Mouse (Mus musculus) ES-E14 (cell line): ENCODE results near the gene Piwil4. TPM values are rescaled to one million over a fixed set of nuclear protein-coding genes. Genes with fewer than 3 reads are reported as not detected.

Source experiments
- DNase-seq: peaks from one replicate; pipeline ENCODE4 v3.0.0-alpha.2; 2013; ENCODE audit warnings: low read depth, low spot score
- H3K27ac ChIP-seq: 2 replicates; pipeline ENCODE4 v1.5.1; 2012; ENCODE audit warnings: low read depth, mild to moderate bottlenecking, low read length, moderate library complexity, mixed read lengths; ENCODE audit not compliant: poor library complexity, insufficient read depth, severe bottlenecking
- H3K36me3 ChIP-seq: 2 replicates; pipeline ENCODE4 v1.6.1; 2012; ENCODE audit warnings: mild to moderate bottlenecking, low read length, moderate library complexity, mixed read lengths; ENCODE audit not compliant: control insufficient read depth, poor library complexity, insufficient read depth, severe bottlenecking
- H3K4me1 ChIP-seq, 2 experiments: fragments of 150-350 bp in 1 of 2; sonication (generic) in 1 of 2; 2 replicates each; pipeline ENCODE4 v1.6.1; 2012; ENCODE audit warnings: low read length in 2 of 2, mild to moderate bottlenecking in 1 of 2, mixed read lengths in 1 of 2; ENCODE audit not compliant: control insufficient read depth in 2 of 2, insufficient read depth in 2 of 2, poor library complexity in 1 of 2
- H3K4me3 ChIP-seq, 2 experiments: fragments of 150-350 bp in 1 of 2; sonication (generic) in 1 of 2; 2 replicates each; pipeline ENCODE4 v1.5.1; 2012; ENCODE audit warnings: low read length in 2 of 2, low read depth in 1 of 2, mild to moderate bottlenecking in 1 of 2, mixed read lengths in 1 of 2; ENCODE audit not compliant: insufficient read depth in 1 of 2, poor library complexity in 1 of 2, severe bottlenecking in 1 of 2
- H3K9ac ChIP-seq: 2 replicates; pipeline ENCODE4 v1.6.1; 2012; ENCODE audit warnings: low read depth, mild to moderate bottlenecking, low read length, mixed read lengths; ENCODE audit not compliant: poor library complexity, insufficient read depth, severe bottlenecking
- H3K9me3 ChIP-seq: fragments of 150-350 bp; sonication (generic); 2 replicates; pipeline ENCODE4 v1.6.1; 2012; ENCODE audit warnings: low read depth, mild to moderate bottlenecking, low read length; ENCODE audit not compliant: control insufficient read depth, insufficient read depth
- CHD2 ChIP-seq: IDR thresholded peaks from 2 replicates; pipeline ENCODE4 v1.6.1; 2014; ENCODE audit warnings: mild to moderate bottlenecking, low read depth, low read length, inconsistent platforms
- HCFC1 ChIP-seq: IDR thresholded peaks from 2 replicates; pipeline ENCODE4 v1.6.1; 2012; ENCODE audit warnings: low read length, inconsistent platforms, borderline replicate concordance; ENCODE audit not compliant: insufficient read depth
- MAFK ChIP-seq: IDR thresholded peaks from 2 replicates; pipeline ENCODE4 v1.6.1; 2014; ENCODE audit warnings: mild to moderate bottlenecking, low read depth, low read length, inconsistent platforms; ENCODE audit not compliant: insufficient read depth
- ZC3H11A ChIP-seq: IDR thresholded peaks from 2 replicates; pipeline ENCODE4 v1.6.1; 2012; ENCODE audit warnings: low read depth, mild to moderate bottlenecking, inconsistent platforms, low read length, borderline replicate concordance
- ZNF384 ChIP-seq: IDR thresholded peaks from 2 replicates; pipeline ENCODE4 v1.6.1; 2012; ENCODE audit warnings: low read depth, low read length, inconsistent platforms
- in situ Hi-C, 2 experiments: fragments of 600-800 bp; cut with MboI; formaldehyde crosslinking; loops; one replicate each; pipeline ENCODE4 v1.15.1; 2025; ENCODE audit warnings: low sequenced_read_pairs in 2 of 2, inconsistent platforms in 1 of 2; ENCODE audit not compliant: unreplicated experiment in 2 of 2
- total RNA-seq: library from RNA; depleted of rRNA; stranded (reverse); fragments of 300-350 nt; gene quantifications from 2 replicates; pipeline ENCODE4 v1.2.3, GENCODE M21; 2012

Piwil4 gene
- total RNA-seq, 1 experiment, result 2.7 TPM

- in situ Hi-C loops, result loop anchor here in 1 of 2 experiments (5.0 kb wide), 1 partner anchor 181 kb away; no protein-coding TSS in a partner anchor
- Histone ChIP-seq H3K27ac (no peak overlapping the region), H3K9me3 (no peaks in the 10 kb centered on the region), H3K36me3 (no peaks in the 10 kb centered on the region), H3K4me3 (no peak overlapping the region), H3K4me1 (peaks cover 0 to 3% of the 10 kb centered on the region in 2 experiments; a peak in 2 of 4 replicates), H3K9ac (no peak overlapping the region)
- peak; percentile 85 for DNase-seq
- TF ChIP-seq ZC3H11A (peak; percentile 83; the same call in 1 of the 2 replicates), MAFK (no peak), CHD2 (no peak), HCFC1 (no peak), ZNF384 (no peak)
Measured at GRCm38 (mm10) chr9:14698582-14699287, 41.8 kb downstream of the Piwil4 start.

GRCm38 (mm10) chr9:14697903-14698302 lies 42.6 kb downstream of the Piwil4 start:
- TF ChIP-seq ZNF384, result no peak
- TF ChIP-seq HCFC1, result peak; percentile 9; the same call in 1 of the 2 replicates
- no peak for TF ChIP-seq CHD2
- peak; percentile 4; the same call in 1 of the 2 replicates for TF ChIP-seq ZC3H11A
- TF ChIP-seq MAFK, result no peak
- H3K9me3 ChIP-seq, result no peaks in the 10 kb centered on the region
- H3K4me1 ChIP-seq, result peaks cover 0 to 3% of the 10 kb centered on the region in 2 experiments; a peak in 2 of 4 replicates
- H3K4me3 ChIP-seq, result peak overlapping the region in 1 of 2 experiments; percentile 27; a peak in 1 of 4 replicates
- no peak overlapping the region for H3K27ac ChIP-seq
- in situ Hi-C loops, result loop anchor here in 1 of 2 experiments (5.0 kb wide), 1 partner anchor 181 kb away; no protein-coding TSS in a partner anchor
- H3K36me3 ChIP-seq, result no peaks in the 10 kb centered on the region
- peak; percentile 81 for DNase-seq
- no peak overlapping the region for H3K9ac ChIP-seq

GRCm38 (mm10) chr9:14689376-14690108 lies 51.0 kb downstream of the Piwil4 start:
- Histone ChIP-seq H3K27ac (no peak overlapping the region), H3K9ac (no peak overlapping the region), H3K4me1 (no peaks in the 10 kb centered on the region), H3K36me3 (no peaks in the 10 kb centered on the region), H3K4me3 (no peak overlapping the region), H3K9me3 (no peaks in the 10 kb centered on the region)
- in situ Hi-C loops, result no loop called here
- no peak for DNase-seq
- TF ChIP-seq CHD2 (no peak), HCFC1 (no peak), ZC3H11A (no peak), MAFK (no peak), ZNF384 (no peak)

GRCm38 (mm10) chr9:14684363-14684762 lies 56.2 kb downstream of the Piwil4 start:
- in situ Hi-C loops, result no loop called here
- Histone ChIP-seq H3K9ac (no peak overlapping the region), H3K4me1 (peaks cover 11 to 12% of the 10 kb centered on the region in 2 experiments), H3K27ac (no peak overlapping the region), H3K4me3 (no peak overlapping the region), H3K9me3 (no peaks in the 10 kb centered on the region), H3K36me3 (no peaks in the 10 kb centered on the region)
- TF ChIP-seq MAFK (no peak), ZC3H11A (no peak), ZNF384 (no peak), CHD2 (no peak), HCFC1 (no peak)
- DNase-seq, result no peak
